8 mouse cellular contexts compared by ENCODE assay signal in genomic region chr15:97963329-97963988, GRCm38 (mm10). TPM values are rescaled to one million over a fixed set of nuclear protein-coding genes. Genes with fewer than 3 reads are reported as not detected.
DNase-seq lines count a peak whose midpoint lies in the region; ATAC-seq and TF ChIP-seq lines count a peak whose summit lies in the region.

No protein-coding gene starts in this region.

- no peaks in the 10 kb centered on the region for H3K4me1 ChIP-seq in liver, adult 2 months (ENCODE audit: control insufficient read depth, insufficient read depth, low read length)
- H3K4me1 ChIP-seq in embryonic fibroblast, embryonic 13.5 days (ENCODE audit: control insufficient read depth, insufficient read depth, low read length), result no peaks in the 10 kb centered on the region
- peaks cover 6% of the 10 kb centered on the region; the same call in 1 of the 2 replicates for H3K4me1 ChIP-seq in limb, embryonic 13.5 days
- peaks cover 5% of the 10 kb centered on the region for H3K4me1 ChIP-seq in olfactory bulb, adult 2 months (ENCODE audit: control insufficient read depth, insufficient read depth, low read length)

- TF ChIP-seq POLR2A in liver, adult 2 months (IDR thresholded peaks at IDR 0.05; ENCODE audit: extremely low read depth, insufficient read depth, low read length), result no peak
- no peak for TF ChIP-seq POLR2A in embryonic fibroblast, embryonic 13.5 days (IDR thresholded peaks at IDR 0.05; ENCODE audit: low read depth, low read length)
- TF ChIP-seq POLR2A in olfactory bulb, adult 2 months (IDR thresholded peaks at IDR 0.05; ENCODE audit: insufficient read depth, low read depth, low read length), result no peak

- H3K9me3 ChIP-seq in limb, embryonic 13.5 days, result no peaks in the 10 kb centered on the region

- 7% methylated on average over 13 of the region's 13 CpGs for WGBS in liver, adult 2 months
- WGBS in limb, embryonic 13.5 days, result 9% methylated on average over 13 of the region's 13 CpGs
- 6% methylated on average over 13 of the region's 13 CpGs for WGBS in olfactory bulb, adult 2 months

- peak overlapping the region; percentile 81 for H3K4me2 ChIP-seq in limb, embryonic 13.5 days (replicated peaks)

- TF ChIP-seq CTCF in liver, adult 2 months (IDR thresholded peaks at IDR 0.05; ENCODE audit: low read depth, low read length), result no peak
- no peak for TF ChIP-seq CTCF in embryonic fibroblast, embryonic 13.5 days (IDR thresholded peaks at IDR 0.05; ENCODE audit: borderline replicate concordance, insufficient read depth, low read length)
- TF ChIP-seq CTCF in olfactory bulb, adult 2 months (IDR thresholded peaks at IDR 0.05; ENCODE audit: insufficient read depth, low read depth, low read length), result no peak

- peak overlapping the region; percentile 78 for H3K9ac ChIP-seq in liver, adult 2 months (ENCODE audit: low read depth, low read length)
- peak overlapping the region; percentile 62 for H3K9ac ChIP-seq in limb, embryonic 13.5 days

- DNase-seq in liver, adult 2 months (ENCODE audit: extremely low read depth, low read depth, low spot score), result no peak
- DNase-seq in liver (no peak), MN1 (ENCODE audit: low spot score) (peak; percentile 42)
- DNase-seq in gastrocnemius, postnatal 25 days, result no peak
- no peak for DNase-seq in adrenal gland, postnatal 14 days

- peak overlapping the region; percentile 86 for H3K4me3 ChIP-seq in liver, adult 2 months (ENCODE audit: insufficient read depth, low read depth, low read length)
- peak overlapping the region; percentile 87 for H3K4me3 ChIP-seq in embryonic fibroblast, embryonic 13.5 days (ENCODE audit: insufficient read depth, low read length)
- peak overlapping the region; percentile 63 for H3K4me3 ChIP-seq in limb, embryonic 13.5 days
- H3K4me3 ChIP-seq in olfactory bulb, adult 2 months (ENCODE audit: insufficient read depth, low read depth, low read length), result peak overlapping the region; percentile 90

- no peaks in the 10 kb centered on the region for H3K79me2 ChIP-seq in liver, adult 2 months (ENCODE audit: control insufficient read depth, insufficient read depth, low read length)

- H3K27me3 ChIP-seq in liver, adult 2 months (ENCODE audit: control insufficient read depth, insufficient read depth, low read length), result no peaks in the 10 kb centered on the region
- H3K27me3 ChIP-seq in limb, embryonic 13.5 days, result no peaks in the 10 kb centered on the region

- peak overlapping the region; percentile 47; the same call in 1 of the 2 replicates for H3K27ac ChIP-seq in liver, adult 2 months (replicated peaks; ENCODE audit: insufficient read depth, low read depth, low read length)
- peak overlapping the region; percentile 21; the same call in 1 of the 2 replicates for H3K27ac ChIP-seq in embryonic fibroblast, embryonic 13.5 days (ENCODE audit: insufficient read depth, low read length)
- peak overlapping the region; percentile 24; the same call in 1 of the 2 replicates for H3K27ac ChIP-seq in limb, embryonic 13.5 days
- peak overlapping the region; percentile 80 for H3K27ac ChIP-seq in olfactory bulb, adult 2 months (ENCODE audit: insufficient read depth, low read depth, low read length)

- no peaks in the 10 kb centered on the region for H3K36me3 ChIP-seq in liver, adult 2 months (ENCODE audit: control insufficient read depth, insufficient read depth, low read length)
- no peaks in the 10 kb centered on the region for H3K36me3 ChIP-seq in limb, embryonic 13.5 days

- no peak for ATAC-seq in limb, embryonic 13.5 days (ENCODE audit: low FRiP score, low read depth)

RNA-seq across cellular contexts. Expression of gene Tmem106c, which starts 0.5 kb away (rescaled TPM):
- 11.2 and 13.2 TPM in 2 replicates for total RNA-seq in liver, adult 2 months (2014; rRNA removed)
- polyA plus RNA-seq in liver, adult 2 months (2012; rRNA removed), result 30.9 and 33.7 TPM in 2 replicates
- polyA plus RNA-seq in embryonic fibroblast, embryonic 13.5 days (2011; ENCODE audit: insufficient read length, low read depth, missing spikeins), result 29.1 and 32.0 TPM in 2 replicates
- polyA plus RNA-seq in limb, embryonic 13.5 days (2015; fragmentation: Nextera tagmentation; extraction: Ambion mirVana), result 35.9 and 37.9 TPM in 2 replicates
- polyA plus RNA-seq in olfactory bulb, adult 2 months (2012; ENCODE audit: insufficient read depth, insufficient read length, low replicate concordance, missing spikeins), result not detected in 2 replicates
- 1 to 10 TPM; 4.8 to 7.1 TPM for total RNA-seq in gastrocnemius, postnatal 25 days (2021)
- 39.4 and 40.9 TPM in 2 replicates for total RNA-seq in adrenal gland, postnatal 14 days (2021)

RNA-seq across cellular contexts. Expression of gene Col2a1, which starts 41.0 kb away (rescaled TPM):
- not detected in 2 replicates for total RNA-seq in liver, adult 2 months (2014; rRNA removed)
- polyA plus RNA-seq in liver, adult 2 months (2012; rRNA removed), result not detected in 2 replicates
- 12.7 and 31.5 TPM in 2 replicates for polyA plus RNA-seq in embryonic fibroblast, embryonic 13.5 days (2011; ENCODE audit: insufficient read length, low read depth, missing spikeins)
- polyA plus RNA-seq in limb, embryonic 13.5 days (2015; fragmentation: Nextera tagmentation; extraction: Ambion mirVana), result 706 and 829 TPM in 2 replicates
- polyA plus RNA-seq in olfactory bulb, adult 2 months (2012; ENCODE audit: insufficient read depth, insufficient read length, low replicate concordance, missing spikeins), result not detected in 2 replicates
- 1 to 10 TPM; 1.9 to 6.3 TPM for total RNA-seq in gastrocnemius, postnatal 25 days (2021)
- total RNA-seq in adrenal gland, postnatal 14 days (2021), result 0.23 TPM in 1 of 2 replicates, not detected in the other

RNA-seq across cellular contexts. Expression of gene Vdr, which starts 53.0 kb away (rescaled TPM):
- under 0.01 and 0.09 TPM in 2 replicates for total RNA-seq in liver, adult 2 months (2014; rRNA removed)
- 0.04 TPM in 2 replicates for polyA plus RNA-seq in liver, adult 2 months (2012; rRNA removed)
- polyA plus RNA-seq in embryonic fibroblast, embryonic 13.5 days (2011; ENCODE audit: insufficient read length, low read depth, missing spikeins), result 3.4 and 4.8 TPM in 2 replicates
- 0.82 and 1.0 TPM in 2 replicates for polyA plus RNA-seq in limb, embryonic 13.5 days (2015; fragmentation: Nextera tagmentation; extraction: Ambion mirVana)
- not detected in 2 replicates for polyA plus RNA-seq in olfactory bulb, adult 2 months (2012; ENCODE audit: insufficient read depth, insufficient read length, low replicate concordance, missing spikeins)
- under 1 TPM; 0.18 to 0.32 TPM for total RNA-seq in gastrocnemius, postnatal 25 days (2021)
- total RNA-seq in adrenal gland, postnatal 14 days (2021), result 6.6 and 7.0 TPM in 2 replicates

Comparison
In these comparisons a context has a peak if more than half of its experiments do, and no peak if none do; other contexts are left out.
1. H3K27ac ChIP-seq: peak in every context shown above with its lines; median percentile 80 in olfactory bulb, adult 2 months; 47 in liver, adult 2 months; 24 in limb, embryonic 13.5 days; 21 in embryonic fibroblast, embryonic 13.5 days.
2. RNA of gene Tmem106c, which starts 0.5 kb away (polyA plus RNA-seq): 35.9 to 37.9 TPM in limb, embryonic 13.5 days, 30.9 to 33.7 TPM in liver, adult 2 months and 29.1 to 32.0 TPM in embryonic fibroblast, embryonic 13.5 days; not detected in olfactory bulb, adult 2 months; every median in the first group is over 10 times any median in the second.
3. RNA of gene Col2a1, which starts 41.0 kb away (polyA plus RNA-seq): 706 to 829 TPM in limb, embryonic 13.5 days; 12.7 to 31.5 TPM in embryonic fibroblast, embryonic 13.5 days, not detected in liver, adult 2 months and not detected in olfactory bulb, adult 2 months; every median in the first group is over 10 times any median in the second.
4. Peak in every context shown above with its lines, with median percentiles within 50 percentile points of each other: H3K4me3 ChIP-seq.